Mouse (Mus musculus) lung, adult 2 months (tissue): ENCODE data around the gene Dnah5.

Experiments
- CTCF ChIP-seq: fragments of 200-500 bp; IDR thresholded peaks from 2 replicates; pipeline ENCODE4 v1.5.1; 2011; ENCODE audit warnings: mild to moderate bottlenecking, low read length, control low read depth; ENCODE audit not compliant: insufficient read depth
- POLR2A ChIP-seq: fragments of 200-500 bp; IDR thresholded peaks from 2 replicates; pipeline ENCODE4 v1.6.1; 2011; ENCODE audit warnings: low read depth, mild to moderate bottlenecking, control low read depth, low read length, borderline replicate concordance; ENCODE audit errors: extremely low read depth

DNA sequence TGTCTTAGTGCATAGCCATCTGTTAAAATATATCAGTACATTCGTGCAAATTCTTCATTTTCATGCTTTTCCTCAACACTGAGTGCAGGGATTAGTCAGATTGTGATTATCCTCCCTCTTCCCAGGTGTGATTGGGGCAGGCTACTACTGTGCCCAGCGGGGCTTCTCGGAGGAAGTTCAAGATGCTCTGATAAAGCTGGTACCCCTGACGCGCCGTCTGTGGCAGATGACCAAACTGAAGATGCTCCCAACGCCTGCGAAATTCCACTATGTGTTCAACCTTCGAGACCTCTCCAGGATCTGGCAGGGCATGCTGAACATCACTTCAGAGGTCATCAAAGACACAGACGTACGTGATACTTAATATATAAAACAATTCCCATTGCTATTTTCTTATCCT lies 164.0 kb downstream of the Dnah5 start:
- TF ChIP-seq CTCF (no peak), POLR2A (no peak)
